Mouse (Mus musculus) CH12.LX (cell line): ENCODE measurements around the gene Gm38392. TPM values are rescaled to one million over a fixed set of nuclear protein-coding genes. Genes with fewer than 3 reads are reported as not detected.

ENCODE experiments used
- DNase-seq: peaks from one replicate; pipeline ENCODE4 v3.0.0-alpha.2; 2013; ENCODE audit errors: extremely low read depth
- H3K27ac ChIP-seq: 2 replicates; pipeline ENCODE4 v1.5.1; 2012; ENCODE audit warnings: low read depth, mild to moderate bottlenecking, control low read depth, moderate library complexity; ENCODE audit not compliant: insufficient read depth
- H3K27me3 ChIP-seq: replicated peaks from 2 replicates; pipeline ENCODE3; 2012; ENCODE audit warnings: inconsistent platforms
- H3K36me3 ChIP-seq, 2 experiments: replicated peaks in 1 of 2; 2 replicates each; pipeline versions ENCODE3 to v1.6.1; 2012; ENCODE audit warnings: inconsistent platforms in 1 of 2, low read length in 1 of 2, mild to moderate bottlenecking in 1 of 2, mixed read lengths in 1 of 2, moderate library complexity in 1 of 2; ENCODE audit not compliant: control insufficient read depth in 1 of 2, insufficient read depth in 1 of 2
- H3K4me1 ChIP-seq, 2 experiments: 2 replicates each; pipeline ENCODE4 v1.6.1; 2012; ENCODE audit warnings: inconsistent platforms in 1 of 2, moderate library complexity in 1 of 2; ENCODE audit not compliant: insufficient read depth in 2 of 2, control insufficient read depth in 1 of 2
- H3K4me2 ChIP-seq: 2 replicates; pipeline ENCODE4 v1.6.1; 2012; ENCODE audit warnings: low read depth, mild to moderate bottlenecking, control low read depth; ENCODE audit not compliant: poor library complexity, insufficient read depth, severe bottlenecking
- H3K4me3 ChIP-seq, 3 experiments: fragments of 150-350 bp in 1 of 3; sonication (generic) in 1 of 3; replicated peaks in 1 of 3; 2 replicates each; pipeline versions ENCODE3 to v1.5.1; 2011 to 2012; ENCODE audit warnings: low read depth in 2 of 3, low read length in 2 of 3, mild to moderate bottlenecking in 2 of 3, moderate library complexity in 2 of 3, control low read depth in 1 of 3, improper control_type of control experiment in 1 of 3, inconsistent platforms in 1 of 3, mixed read lengths in 1 of 3; ENCODE audit not compliant: poor library complexity in 1 of 3
- H3K79me2 ChIP-seq: replicated peaks from 2 replicates; pipeline ENCODE4 v1.6.1; 2012; ENCODE audit warnings: mild to moderate bottlenecking, moderate library complexity; ENCODE audit not compliant: control insufficient read depth, poor library complexity, insufficient read depth, severe bottlenecking; ENCODE audit errors: extremely low read depth
- H3K9ac ChIP-seq: 2 replicates; pipeline ENCODE4 v1.6.1; 2012; ENCODE audit warnings: low read depth, mild to moderate bottlenecking, control low read depth, moderate library complexity; ENCODE audit not compliant: insufficient read depth
- H3K9me3 ChIP-seq: replicated peaks from 2 replicates; pipeline ENCODE3; 2012; ENCODE audit warnings: low read length, inconsistent platforms, mixed read lengths
- BHLHE40 ChIP-seq: IDR thresholded peaks from 2 replicates; pipeline ENCODE4 v1.6.1; 2011; ENCODE audit warnings: mild to moderate bottlenecking, low read depth, low read length, improper control_type of control experiment
- CTCF ChIP-seq, 2 experiments: IDR thresholded peaks in 1 of 2; conservative IDR thresholded peaks in 1 of 2; 2 replicates each; pipeline ENCODE4 v1.5.1; 2011 to 2012; ENCODE audit warnings: low read depth in 2 of 2, low read length in 2 of 2, improper control_type of control experiment in 1 of 2, inconsistent platforms in 1 of 2, mild to moderate bottlenecking in 1 of 2, moderate library complexity in 1 of 2
- E2F4 ChIP-seq: IDR thresholded peaks from 2 replicates; pipeline ENCODE4 v1.6.1; 2011; ENCODE audit warnings: low read depth, low read length, improper control_type of control experiment; ENCODE audit not compliant: insufficient replicate concordance
- IRF4 ChIP-seq: IDR thresholded peaks from 2 replicates; pipeline ENCODE4 v1.6.1; 2014; ENCODE audit warnings: low read depth, mild to moderate bottlenecking, inconsistent platforms, low read length, improper control_type of control experiment
- JUND ChIP-seq: conservative IDR thresholded peaks from 2 replicates; pipeline ENCODE4 v1.6.1; 2011; ENCODE audit warnings: low read depth, low read length, improper control_type of control experiment
- KAT2A ChIP-seq: IDR thresholded peaks from 2 replicates; pipeline ENCODE4 v1.6.1; 2012; ENCODE audit warnings: low read length, improper control_type of control experiment, inconsistent platforms; ENCODE audit not compliant: insufficient replicate concordance
- MAZ ChIP-seq: IDR thresholded peaks from 2 replicates; pipeline ENCODE4 v1.6.1; 2012; ENCODE audit warnings: low read depth, mild to moderate bottlenecking, inconsistent platforms, low read length, improper control_type of control experiment, moderate library complexity
- MEF2A ChIP-seq: IDR thresholded peaks from 2 replicates; pipeline ENCODE4 v1.6.1; 2014; ENCODE audit warnings: low read depth, mild to moderate bottlenecking, inconsistent platforms, low read length, improper control_type of control experiment, borderline replicate concordance
- MXI1 ChIP-seq: IDR thresholded peaks from 2 replicates; pipeline ENCODE4 v1.6.1; 2011; ENCODE audit warnings: mild to moderate bottlenecking, low read depth, low read length, improper control_type of control experiment
- NELFE ChIP-seq: IDR thresholded peaks from 2 replicates; pipeline ENCODE4 v1.6.1; 2011; ENCODE audit warnings: low read depth, low read length, improper control_type of control experiment
- NRF1 ChIP-seq: IDR thresholded peaks from 2 replicates; pipeline ENCODE4 v1.6.1; 2014; ENCODE audit warnings: low read depth, mild to moderate bottlenecking, inconsistent platforms, low read length, improper control_type of control experiment, moderate library complexity
- POLR2AphosphoS2 ChIP-seq: IDR thresholded peaks from 2 replicates; pipeline ENCODE4 v1.6.1; 2011; ENCODE audit warnings: low read depth, low read length, improper control_type of control experiment
- SMC3 ChIP-seq: IDR thresholded peaks from 2 replicates; pipeline ENCODE4 v1.6.1; 2011; ENCODE audit warnings: low read depth, low read length, improper control_type of control experiment
- TBP ChIP-seq: conservative IDR thresholded peaks from 2 replicates; pipeline ENCODE4 v1.6.1; 2011; ENCODE audit warnings: low read depth, low read length, improper control_type of control experiment
- USF1 ChIP-seq: IDR thresholded peaks from 2 replicates; pipeline ENCODE4 v1.6.1; 2014; ENCODE audit warnings: low read depth, mild to moderate bottlenecking, inconsistent platforms, low read length, improper control_type of control experiment
- USF2 ChIP-seq: conservative IDR thresholded peaks from 2 replicates; pipeline ENCODE4 v1.6.1; 2011; ENCODE audit warnings: low read depth, low read length, improper control_type of control experiment
- ZC3H11A ChIP-seq: IDR thresholded peaks from 2 replicates; pipeline ENCODE4 v1.6.1; 2012; ENCODE audit warnings: low read depth, mild to moderate bottlenecking, inconsistent platforms, low read length, improper control_type of control experiment
- ZMIZ1 ChIP-seq: IDR thresholded peaks from 2 replicates; pipeline ENCODE4 v1.6.1; 2012; ENCODE audit warnings: low read depth, mild to moderate bottlenecking, inconsistent platforms, low read length, improper control_type of control experiment
- ZNF384 ChIP-seq: IDR thresholded peaks from 2 replicates; pipeline ENCODE4 v1.6.1; 2012; ENCODE audit warnings: low read depth, low read length, improper control_type of control experiment, inconsistent platforms
- dilution Hi-C: fragments of 300-500 bp; cut with MboI; formaldehyde crosslinking; loops from 2 replicates; pipeline ENCODE4 v1.14.3; 2020; ENCODE audit warnings: low sequenced_read_pairs; ENCODE audit not compliant: extremely low pct_unique_long_range_greater_than_20kb, extremely low pct_ligation_motif_present
- in situ Hi-C: fragments of 300-500 bp; cut with MboI; formaldehyde crosslinking; loops from 3 replicates; pipeline ENCODE4 v1.14.3; 2019; ENCODE audit warnings: low sequenced_read_pairs, low pct_ligation_motif_present, low pct_unique_long_range_greater_than_20kb, mixed read lengths
- polyA plus RNA-seq: library from polyadenylated mRNA; unstranded; fragments of >175 nt; gene quantifications from 2 replicates; pipeline ENCODE4 v1.2.1, GENCODE M21; 2012; ENCODE audit warnings: low read depth; ENCODE audit not compliant: insufficient read length
- total RNA-seq, 2 experiments: library from RNA; depleted of rRNA; stranded (reverse); fragments of 300-350 nt in 1 of 2; fragments of >200 nt in 1 of 2; gene quantifications; 2 replicates each; pipeline ENCODE4 v1.2.3; 2012 to 2014

Gene Gm38392
- total and polyA plus RNA-seq, 3 experiments, result not detected

- Histone ChIP-seq H3K27me3 (peaks cover 85% of the 10 kb centered on the region), H3K9ac (no peak overlapping the region), H3K9me3 (peaks cover 11% of the 10 kb centered on the region), H3K79me2 (no peaks in the 10 kb centered on the region), H3K4me3 (no peak overlapping the region), H3K4me2 (no peak overlapping the region), H3K27ac (no peak overlapping the region), H3K36me3 (no peaks in the 10 kb centered on the region), H3K4me1 (no peaks in the 10 kb centered on the region)
- DNase-seq, result no peak
- in situ Hi-C loops, result no loop called here
- dilution Hi-C loops, result no loop called here
- TF ChIP-seq MXI1 (no peak), NRF1 (no peak), ZMIZ1 (no peak), ZC3H11A (no peak), CTCF (conservative IDR thresholded peaks at IDR 0.05 in 1 of 2, IDR thresholded peaks at IDR 0.05 in 1 of 2; ENCODE audit: low read depth in 2 of 2, low read length in 2 of 2) (no peak)
Measured at GRCm38 (mm10) chr3:88198505-88199020, 88.4 kb downstream of the Gm38392 start.

- dilution Hi-C loops, result no loop called here
Measured at GRCm38 (mm10) chr3:88197741-88198504, 89.1 kb downstream of the Gm38392 start.

More at GRCm38 (mm10) chr3:88197741-88198504, 89.1 kb downstream of the Gm38392 start:
- no peak overlapping the region for H3K4me2 ChIP-seq
- peaks cover 11% of the 10 kb centered on the region for H3K9me3 ChIP-seq
- no peak overlapping the region for H3K4me3 ChIP-seq
- in situ Hi-C loops, result no loop called here
- H3K27me3 ChIP-seq, result peaks cover 84% of the 10 kb centered on the region
- DNase-seq, result no peak
- no peak overlapping the region for H3K9ac ChIP-seq
- no peak overlapping the region for H3K27ac ChIP-seq
- H3K4me1 ChIP-seq, result no peaks in the 10 kb centered on the region
- H3K36me3 ChIP-seq, result no peaks in the 10 kb centered on the region
- no peaks in the 10 kb centered on the region for H3K79me2 ChIP-seq
- no peak for TF ChIP-seq JUND
- TF ChIP-seq NRF1, result no peak
- TF ChIP-seq BHLHE40, result no peak
- no peak for TF ChIP-seq MXI1
- TF ChIP-seq IRF4, result no peak
- no peak for TF ChIP-seq ZC3H11A
- TF ChIP-seq TBP, result no peak
- TF ChIP-seq USF1, result no peak
- TF ChIP-seq CTCF (conservative IDR thresholded peaks at IDR 0.05 in 1 of 2, IDR thresholded peaks at IDR 0.05 in 1 of 2; ENCODE audit: low read depth in 2 of 2, low read length in 2 of 2), result no peak
- no peak for TF ChIP-seq MEF2A
- TF ChIP-seq E2F4, result no peak
- TF ChIP-seq ZNF384, result no peak
- no peak for TF ChIP-seq KAT2A
- TF ChIP-seq SMC3, result no peak
- TF ChIP-seq POLR2AphosphoS2, result no peak
- TF ChIP-seq NELFE, result no peak
- no peak for TF ChIP-seq MAZ
- no peak for TF ChIP-seq USF2

Other genes with a start within 250 kb of the Gm38392 start
- 49.1 and 64.2 TPM in 2 replicates for gene Gpatch4, start 244.1 kb downstream of the Gm38392 start, total RNA-seq (2012; rRNA removed)
- gene Gpatch4, start 244.1 kb downstream of the Gm38392 start, total RNA-seq (2014; rRNA removed), result 20.3 and 21.6 TPM in 2 replicates
- gene Gpatch4, start 244.1 kb downstream of the Gm38392 start, polyA plus RNA-seq, result 128 and 182 TPM in 2 replicates
- 98.1 and 124 TPM in 2 replicates for gene Naxe, start 228.7 kb downstream of the Gm38392 start, total RNA-seq (2012; rRNA removed)
- gene Naxe, start 228.7 kb downstream of the Gm38392 start, total RNA-seq (2014; rRNA removed), result 65.6 and 71.0 TPM in 2 replicates
- gene Naxe, start 228.7 kb downstream of the Gm38392 start, polyA plus RNA-seq, result 80.5 and 91.3 TPM in 2 replicates
- gene Ttc24, start 208.9 kb downstream of the Gm38392 start, total RNA-seq (2012; rRNA removed), result not detected in 2 replicates
- gene Ttc24, start 208.9 kb downstream of the Gm38392 start, total RNA-seq (2014; rRNA removed), result not detected in 2 replicates
- gene Ttc24, start 208.9 kb downstream of the Gm38392 start, polyA plus RNA-seq, result not detected in 2 replicates
- 15.9 and 21.9 TPM in 2 replicates for gene Iqgap3, start 205.2 kb downstream of the Gm38392 start, total RNA-seq (2012; rRNA removed)
- gene Iqgap3, start 205.2 kb downstream of the Gm38392 start, total RNA-seq (2014; rRNA removed), result 12.1 and 13.0 TPM in 2 replicates
- 16.1 and 18.3 TPM in 2 replicates for gene Iqgap3, start 205.2 kb downstream of the Gm38392 start, polyA plus RNA-seq
- 10.9 and 11.0 TPM in 2 replicates for gene Mef2d, start 144.8 kb downstream of the Gm38392 start, total RNA-seq (2012; rRNA removed)
- 4.3 and 4.8 TPM in 2 replicates for gene Mef2d, start 144.8 kb downstream of the Gm38392 start, total RNA-seq (2014; rRNA removed)
- gene Mef2d, start 144.8 kb downstream of the Gm38392 start, polyA plus RNA-seq, result 51.2 and 75.8 TPM in 2 replicates
- gene Rhbg, start 32.5 kb downstream of the Gm38392 start, total RNA-seq (2012; rRNA removed), result 0.08 TPM in 1 of 2 replicates, not detected in the other
- not detected in 2 replicates for gene Rhbg, start 32.5 kb downstream of the Gm38392 start, total RNA-seq (2014; rRNA removed)
- not detected in 2 replicates for gene Rhbg, start 32.5 kb downstream of the Gm38392 start, polyA plus RNA-seq
- 9.3 and 9.5 TPM in 2 replicates for gene Tsacc, start 9.8 kb upstream of the Gm38392 start, total RNA-seq (2012; rRNA removed)
- 4.4 and 6.7 TPM in 2 replicates for gene Tsacc, start 9.8 kb upstream of the Gm38392 start, total RNA-seq (2014; rRNA removed)
- gene Tsacc, start 9.8 kb upstream of the Gm38392 start, polyA plus RNA-seq, result 9.1 and 11.3 TPM in 2 replicates
- 755 and 1,009 TPM in 2 replicates for gene Cct3, start 9.9 kb upstream of the Gm38392 start, total RNA-seq (2012; rRNA removed)
- gene Cct3, start 9.9 kb upstream of the Gm38392 start, total RNA-seq (2014; rRNA removed), result 742 and 817 TPM in 2 replicates
- 546 and 579 TPM in 2 replicates for gene Cct3, start 9.9 kb upstream of the Gm38392 start, polyA plus RNA-seq
- 67.4 and 75.6 TPM in 2 replicates for gene Glmp, start 37.8 kb upstream of the Gm38392 start, total RNA-seq (2012; rRNA removed)
- gene Glmp, start 37.8 kb upstream of the Gm38392 start, total RNA-seq (2014; rRNA removed), result 37.8 and 42.7 TPM in 2 replicates
- 134 and 163 TPM in 2 replicates for gene Glmp, start 37.8 kb upstream of the Gm38392 start, polyA plus RNA-seq
- 3.2 and 3.4 TPM in 2 replicates for gene Tmem79, start 48.9 kb upstream of the Gm38392 start, total RNA-seq (2012; rRNA removed)
- 1.0 and 1.6 TPM in 2 replicates for gene Tmem79, start 48.9 kb upstream of the Gm38392 start, total RNA-seq (2014; rRNA removed)
- gene Tmem79, start 48.9 kb upstream of the Gm38392 start, polyA plus RNA-seq, result 3.5 and 3.7 TPM in 2 replicates
- gene Smg5, start 49.0 kb upstream of the Gm38392 start, total RNA-seq (2012; rRNA removed), result 58.3 and 65.9 TPM in 2 replicates
- 43.7 and 44.8 TPM in 2 replicates for gene Smg5, start 49.0 kb upstream of the Gm38392 start, total RNA-seq (2014; rRNA removed)
- gene Smg5, start 49.0 kb upstream of the Gm38392 start, polyA plus RNA-seq, result 77.0 and 81.6 TPM in 2 replicates
- 0.08 and 0.13 TPM in 2 replicates for gene Paqr6, start 77.4 kb upstream of the Gm38392 start, total RNA-seq (2012; rRNA removed)
- gene Paqr6, start 77.4 kb upstream of the Gm38392 start, total RNA-seq (2014; rRNA removed), result not detected in 2 replicates
- gene Paqr6, start 77.4 kb upstream of the Gm38392 start, polyA plus RNA-seq, result 0.21 and 0.42 TPM in 2 replicates
- gene Bglap3, start 85.5 kb upstream of the Gm38392 start, total RNA-seq (2012; rRNA removed), result 0.59 and 1.0 TPM in 2 replicates
- gene Bglap3, start 85.5 kb upstream of the Gm38392 start, total RNA-seq (2014; rRNA removed), result 1.7 and 2.7 TPM in 2 replicates
- 2.0 and 2.1 TPM in 2 replicates for gene Bglap3, start 85.5 kb upstream of the Gm38392 start, polyA plus RNA-seq
- gene Bglap2, start 91.5 kb upstream of the Gm38392 start, total RNA-seq (2012; rRNA removed), result not detected in 2 replicates
- gene Bglap2, start 91.5 kb upstream of the Gm38392 start, total RNA-seq (2014; rRNA removed), result not detected in 2 replicates
- not detected in 2 replicates for gene Bglap2, start 91.5 kb upstream of the Gm38392 start, polyA plus RNA-seq
- gene Bglap, start 97.3 kb upstream of the Gm38392 start, total RNA-seq (2012; rRNA removed), result not detected in 2 replicates
- gene Bglap, start 97.3 kb upstream of the Gm38392 start, total RNA-seq (2014; rRNA removed), result not detected in 2 replicates
- gene Bglap, start 97.3 kb upstream of the Gm38392 start, polyA plus RNA-seq, result not detected in 2 replicates
- 99.1 and 99.9 TPM in 2 replicates for gene Pmf1, start 123.1 kb upstream of the Gm38392 start, total RNA-seq (2012; rRNA removed)
- 102 and 104 TPM in 2 replicates for gene Pmf1, start 123.1 kb upstream of the Gm38392 start, total RNA-seq (2014; rRNA removed)
- 135 and 144 TPM in 2 replicates for gene Pmf1, start 123.1 kb upstream of the Gm38392 start, polyA plus RNA-seq
- gene Slc25a44, start 137.9 kb upstream of the Gm38392 start, total RNA-seq (2012; rRNA removed), result 8.9 and 11.5 TPM in 2 replicates
- 12.9 and 13.2 TPM in 2 replicates for gene Slc25a44, start 137.9 kb upstream of the Gm38392 start, total RNA-seq (2014; rRNA removed)
- 15.9 and 17.5 TPM in 2 replicates for gene Slc25a44, start 137.9 kb upstream of the Gm38392 start, polyA plus RNA-seq
- gene Sema4a, start 174.0 kb upstream of the Gm38392 start, total RNA-seq (2012; rRNA removed), result 4.5 and 4.7 TPM in 2 replicates
- 2.3 and 3.5 TPM in 2 replicates for gene Sema4a, start 174.0 kb upstream of the Gm38392 start, total RNA-seq (2014; rRNA removed)
- 7.1 and 7.9 TPM in 2 replicates for gene Sema4a, start 174.0 kb upstream of the Gm38392 start, polyA plus RNA-seq
- gene Lmna, start 222.7 kb upstream of the Gm38392 start, total RNA-seq (2012; rRNA removed), result 60.7 and 67.7 TPM in 2 replicates
- 16.1 and 19.8 TPM in 2 replicates for gene Lmna, start 222.7 kb upstream of the Gm38392 start, total RNA-seq (2014; rRNA removed)
- 17.2 and 21.5 TPM in 2 replicates for gene Lmna, start 222.7 kb upstream of the Gm38392 start, polyA plus RNA-seq
- 3.4 and 4.9 TPM in 2 replicates for gene Mex3a, start 245.2 kb upstream of the Gm38392 start, total RNA-seq (2012; rRNA removed)
- gene Mex3a, start 245.2 kb upstream of the Gm38392 start, total RNA-seq (2014; rRNA removed), result 0.86 and 1.1 TPM in 2 replicates
- 2.0 and 2.5 TPM in 2 replicates for gene Mex3a, start 245.2 kb upstream of the Gm38392 start, polyA plus RNA-seq